Mouse (Mus musculus) erythroblast, embryonic 14.5 days (primary cell): Measurements from ENCODE around the gene Clps.

Experiments used
- GATA1 ChIP-seq: IDR thresholded peaks from 2 replicates; pipeline ENCODE4 v1.6.1; 2012; ENCODE audit warnings: low read length, inconsistent platforms, mixed read lengths
- TAL1 ChIP-seq: IDR thresholded peaks from 3 replicates; pipeline ENCODE4 v1.6.1; 2012; ENCODE audit warnings: low read length, inconsistent platforms, mixed read lengths

GRCm38 (mm10) chr17:28521920-28522319 is 38.6 kb downstream of the Clps start:
- TF ChIP-seq GATA1 (no peak), TAL1 (no peak)
